Mouse (Mus musculus) CD4-positive helper T cell, adult 2 months (primary cell): ENCODE measurements around the gene Cpa5.
A peak's percentile ranks its signal among the peaks of the same experiment; 100 is the strongest.

Experiments used
- DNase-seq: peaks from one replicate; pipeline ENCODE4 v3.0.0-alpha.2; 2012; ENCODE audit warnings: low read depth, missing footprints, low spot score

The Cpa5 gene

DNA sequence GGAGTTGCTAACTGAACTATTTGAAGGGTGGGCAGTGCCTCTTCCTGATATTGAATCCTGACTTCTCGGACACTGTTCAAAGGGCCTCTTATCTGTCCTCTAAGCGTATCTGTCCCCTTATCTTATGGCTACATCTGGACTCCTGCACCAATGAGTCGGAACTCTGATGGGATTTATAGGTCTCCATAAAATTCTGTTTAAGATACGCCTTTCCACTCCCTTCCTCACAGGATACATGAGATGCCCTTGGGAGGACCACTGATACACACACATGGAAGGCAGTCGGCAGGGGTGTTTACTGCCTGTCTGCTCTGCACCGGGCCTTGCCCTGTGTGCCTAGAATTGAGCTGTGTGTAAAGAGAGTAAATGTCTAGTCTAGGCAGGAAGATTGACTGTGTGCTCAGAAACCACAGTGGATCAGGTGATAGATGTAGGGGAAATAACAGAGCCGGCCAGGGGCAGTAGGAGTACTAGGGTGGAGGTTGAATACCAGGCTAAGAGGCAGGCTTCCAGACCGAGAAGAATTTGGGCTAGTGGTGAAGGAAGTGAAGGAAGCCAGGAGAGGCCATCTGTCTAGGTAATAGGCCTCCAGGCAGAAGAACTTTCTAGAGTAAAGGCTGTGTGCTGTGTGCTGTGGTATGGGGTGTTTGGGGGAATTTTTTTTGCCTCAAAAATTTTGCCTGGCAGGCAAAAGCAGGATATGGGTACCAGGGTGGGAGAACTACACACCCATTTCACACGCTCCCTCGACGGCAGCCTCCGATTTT, 33.1 kb downstream of the Cpa5 start:
- DNase-seq, result no peak

DNA sequence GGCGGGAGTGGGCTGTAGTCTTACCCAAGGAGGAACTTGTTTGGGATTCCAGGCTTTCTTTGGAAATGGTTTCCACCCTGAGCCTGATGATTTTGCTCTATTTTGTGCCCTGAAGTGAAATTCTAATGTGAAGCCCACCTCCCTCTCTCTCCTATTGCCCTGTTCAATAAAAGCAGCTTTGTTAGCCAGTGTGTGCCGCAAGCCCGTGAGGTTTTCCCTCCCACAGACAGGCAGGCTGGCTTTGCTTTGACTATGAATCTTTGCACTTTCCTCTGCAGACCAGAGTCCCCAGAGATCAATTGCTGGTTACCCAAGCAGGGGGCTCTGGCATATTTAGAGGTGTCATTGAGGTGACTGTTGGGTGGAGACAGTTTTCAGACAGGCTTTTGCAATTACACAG, 33.7 kb downstream of the Cpa5 start:
- DNase-seq, result no peak

- DNase-seq, result no peak
Measured at GRCm38 (mm10) chr6:30645379-30645778, 34.6 kb downstream of the Cpa5 start.

DNA sequence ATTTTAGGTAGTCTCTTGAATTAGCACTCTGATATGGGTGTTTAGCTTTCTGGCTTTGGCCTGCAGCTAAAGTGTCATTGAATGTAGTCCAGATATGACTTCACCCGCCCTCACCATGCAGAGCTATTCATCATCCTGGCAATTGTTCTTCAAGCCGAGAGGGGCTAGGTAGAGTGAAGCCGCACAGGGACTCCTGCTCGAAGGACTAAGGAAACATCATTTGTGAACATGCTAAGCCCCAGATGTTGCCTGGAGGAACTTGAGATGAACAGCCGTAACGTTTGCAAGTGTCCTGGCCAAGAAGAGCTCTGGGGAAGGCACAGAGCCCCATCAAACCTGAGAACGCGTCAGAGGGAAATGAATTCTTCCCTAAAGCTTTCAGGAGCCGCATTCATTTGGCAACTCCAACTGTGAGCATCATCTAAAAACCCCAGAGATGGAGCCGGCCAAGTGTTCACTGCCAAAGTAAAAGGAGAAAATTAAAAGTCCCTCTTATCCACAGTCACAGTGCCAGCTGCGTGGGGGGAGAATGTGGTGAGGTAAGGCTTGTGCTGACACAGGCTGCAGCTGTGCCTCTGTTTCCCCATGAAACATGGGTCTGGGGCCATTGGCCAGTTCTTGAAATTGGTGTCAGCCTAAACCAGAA, 39.0 kb downstream of the Cpa5 start:
- no peak for DNase-seq

DNA sequence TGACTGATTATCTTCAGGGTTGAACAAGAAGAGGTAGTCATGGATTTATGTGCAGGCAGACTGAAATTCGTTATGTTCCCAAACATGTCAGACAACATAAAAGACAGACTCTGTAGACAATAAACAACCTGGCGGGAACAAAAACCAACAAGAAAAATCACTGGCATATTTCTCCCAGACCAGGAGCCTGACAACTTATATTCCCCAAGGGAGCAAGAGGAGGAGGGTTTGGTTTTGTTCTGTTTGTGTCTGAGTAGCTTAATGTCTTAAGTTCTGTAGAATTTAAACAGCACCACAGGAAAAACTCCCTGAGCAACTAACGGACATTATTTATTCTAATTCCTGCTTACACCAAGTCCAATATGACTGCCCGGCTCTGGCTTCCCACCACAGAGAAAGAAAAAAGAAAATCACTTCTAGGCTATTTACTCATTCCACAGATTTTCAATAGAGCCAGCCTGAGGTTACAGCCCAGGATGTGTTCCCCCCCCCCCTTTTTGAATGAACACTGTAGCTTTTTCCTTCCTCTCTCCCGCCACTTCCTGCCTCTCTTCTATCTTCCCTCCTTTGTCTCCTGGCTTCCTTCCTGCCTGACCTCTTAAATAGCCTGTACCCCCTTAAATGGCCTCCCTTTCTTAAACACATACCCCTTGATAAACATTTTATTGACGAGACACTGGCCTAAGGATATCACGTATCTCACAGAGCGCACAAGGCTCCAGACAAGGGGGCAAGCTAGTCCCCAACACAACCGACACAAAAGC, 41.8 kb downstream of the Cpa5 start:
- no peak for DNase-seq

- no peak for DNase-seq
Measured at GRCm38 (mm10) chr6:30653518-30653917, 42.7 kb downstream of the Cpa5 start.

GRCm38 (mm10) chr6:30654402-30654859, 43.6 kb downstream of the Cpa5 start:
- no peak for DNase-seq

- no peak for DNase-seq
Measured at GRCm38 (mm10) chr6:30654932-30655331, 44.1 kb downstream of the Cpa5 start.

- DNase-seq, result peak; percentile 63
Measured at GRCm38 (mm10) chr6:30657279-30657678, 46.5 kb downstream of the Cpa5 start.

GRCm38 (mm10) chr6:30658619-30659018, 47.8 kb downstream of the Cpa5 start:
- DNase-seq, result no peak

DNA sequence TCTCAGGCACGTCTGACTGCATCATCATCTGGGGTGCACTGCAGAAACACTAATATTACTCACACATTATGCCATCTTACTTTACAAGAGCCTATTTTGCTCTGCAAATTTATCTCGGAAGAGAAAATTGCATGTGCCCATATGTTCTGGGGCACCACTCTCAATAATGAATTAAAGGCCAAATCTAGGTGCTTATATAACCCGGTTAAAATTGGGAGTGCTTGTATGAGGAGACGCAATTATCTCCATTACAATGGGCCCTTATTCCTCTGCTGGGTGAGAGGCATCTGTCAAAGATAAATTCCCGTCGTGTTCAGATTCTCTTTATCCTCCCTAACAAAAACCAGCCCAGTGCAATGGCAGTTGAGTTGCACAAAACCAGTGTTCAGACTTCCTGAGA, 54.0 kb downstream of the Cpa5 start:
- DNase-seq, result no peak

GRCm38 (mm10) chr6:30665296-30665695, 54.5 kb downstream of the Cpa5 start:
- no peak for DNase-seq

DNA sequence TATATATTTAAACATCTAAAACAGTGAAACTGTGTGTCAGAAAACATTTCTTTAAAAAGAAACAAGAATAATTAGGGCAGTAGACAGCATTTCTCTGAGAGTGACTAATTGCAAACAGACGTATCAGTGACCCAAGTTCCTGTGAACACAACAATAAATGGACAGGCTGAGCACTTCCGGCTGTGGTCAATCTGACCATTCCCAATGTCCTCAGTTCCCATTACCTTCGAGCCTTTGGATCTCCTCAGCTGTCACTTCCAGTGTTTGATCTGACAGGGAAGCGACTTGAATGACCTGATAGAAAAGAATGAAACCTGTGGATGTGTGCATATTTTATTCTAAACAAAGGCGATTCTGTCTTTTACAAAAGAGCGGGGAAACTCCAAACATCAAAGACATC, 55.2 kb downstream of the Cpa5 start:
- no peak for DNase-seq

GRCm38 (mm10) chr6:30667585-30667984, 56.8 kb downstream of the Cpa5 start:
- no peak for DNase-seq

DNA sequence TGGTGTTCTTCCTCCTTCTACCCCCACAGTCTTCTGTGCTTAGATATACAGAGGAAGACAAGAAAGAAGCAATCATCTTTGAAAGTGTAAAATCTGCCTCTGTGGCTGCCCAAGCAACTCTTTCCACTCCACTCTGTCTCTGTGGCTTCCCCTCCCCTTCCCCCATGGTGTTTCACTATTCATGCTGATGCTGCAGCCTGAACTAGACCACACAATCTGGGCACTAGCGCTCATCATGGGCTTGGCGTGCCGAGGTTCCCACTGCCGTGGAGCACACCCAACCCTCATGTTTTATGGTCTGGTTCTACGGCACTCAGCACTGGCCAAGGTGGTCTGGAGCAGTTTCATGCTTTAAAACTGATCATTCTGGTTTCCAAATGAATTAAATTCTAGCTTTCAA, 60.9 kb downstream of the Cpa5 start:
- DNase-seq, result peak; percentile 45

- DNase-seq, result no peak
Measured at GRCm38 (mm10) chr6:30673764-30674561, 63.2 kb downstream of the Cpa5 start.

GRCm38 (mm10) chr6:30674714-30675280, 64.0 kb downstream of the Cpa5 start:
- no peak for DNase-seq

- DNase-seq, result no peak
Measured at GRCm38 (mm10) chr6:30675281-30675771, 64.5 kb downstream of the Cpa5 start.

DNA sequence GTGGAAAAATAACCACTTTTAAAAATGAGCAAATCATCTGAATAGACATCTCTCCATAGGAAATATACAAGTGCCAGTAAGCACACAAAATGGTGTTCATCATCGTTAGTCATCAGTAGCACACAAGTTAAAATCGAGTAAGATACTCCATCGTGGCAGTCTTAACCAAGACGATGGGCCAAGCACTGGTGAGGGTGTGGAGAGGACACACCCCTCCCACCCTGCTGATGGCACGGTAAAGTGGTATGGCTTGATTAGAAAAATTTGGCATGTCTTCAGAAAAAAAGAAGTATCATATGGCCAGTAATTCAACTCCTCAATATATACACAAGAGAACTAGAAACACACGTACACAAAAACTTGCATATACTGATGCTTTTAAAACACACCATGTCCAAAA, 65.7 kb downstream of the Cpa5 start:
- no peak for DNase-seq

GRCm38 (mm10) chr6:30677591-30677990, 66.8 kb downstream of the Cpa5 start:
- no peak for DNase-seq

DNA sequence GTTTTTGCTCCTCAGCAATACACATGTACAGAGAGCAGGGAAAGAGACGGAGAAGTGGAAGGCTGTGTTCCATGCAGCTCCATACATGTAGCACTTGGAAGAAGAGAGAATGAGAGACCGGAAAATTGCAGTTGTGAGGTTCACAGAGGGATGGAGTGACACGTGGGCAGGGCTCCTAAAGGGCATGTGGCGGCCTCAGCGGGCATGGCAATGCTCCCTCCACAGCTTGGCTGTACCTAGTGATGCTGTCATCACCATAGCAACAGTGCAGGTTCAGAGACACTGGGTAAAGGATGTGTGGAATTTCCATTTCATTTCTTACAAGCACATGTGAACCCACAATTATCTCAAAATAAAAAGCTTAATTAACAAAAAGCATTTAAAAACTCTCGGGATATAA, 67.7 kb downstream of the Cpa5 start:
- DNase-seq, result no peak
